Mouse (Mus musculus) bone marrow, adult 2 months (tissue): Measurements from ENCODE around the gene Lmx1b. TPM values are rescaled to one million over a fixed set of nuclear protein-coding genes. Genes with fewer than 3 reads are reported as not detected.

Experiments
- H3K27ac ChIP-seq: fragments of 200-500 bp; 2 replicates; pipeline ENCODE4 v1.5.1; 2012; ENCODE audit warnings: low read depth, mild to moderate bottlenecking, control low read depth, inconsistent platforms, low read length; ENCODE audit not compliant: control insufficient read depth, poor library complexity, insufficient read depth
- H3K4me1 ChIP-seq: fragments of 200-500 bp; 2 replicates; pipeline ENCODE4 v1.6.1; 2011; ENCODE audit warnings: low read length; ENCODE audit not compliant: control insufficient read depth, insufficient read depth
- H3K4me3 ChIP-seq: fragments of 200-500 bp; replicated peaks from 2 replicates; pipeline ENCODE3; 2011; ENCODE audit warnings: mild to moderate bottlenecking, low read depth, low read length, control low read depth; ENCODE audit not compliant: control insufficient read depth
- CTCF ChIP-seq: fragments of 200-500 bp; IDR thresholded peaks from 2 replicates; pipeline ENCODE4 v1.5.1; 2011; ENCODE audit warnings: low read length, control low read depth; ENCODE audit not compliant: control insufficient read depth, insufficient read depth
- POLR2A ChIP-seq: fragments of 200-500 bp; IDR thresholded peaks from 2 replicates; pipeline ENCODE4 v1.6.1; 2011; ENCODE audit warnings: low read depth, mild to moderate bottlenecking, control low read depth, low read length, borderline replicate concordance; ENCODE audit not compliant: control insufficient read depth
- WGBS: fragments of 180-500 bp; shearing (Covaris S2); methylation state at CpG from one replicate; pipeline ENCODE4 v1.1.7; 2018; 5-methylcytosine and 5-hydroxymethylcytosine counted together
- polyA plus RNA-seq: library from polyadenylated mRNA; stranded (reverse); fragments of >200 nt; gene quantifications from 2 replicates; pipeline ENCODE4 v1.2.4, GENCODE M21; 2011; ENCODE audit warnings: low replicate concordance; ENCODE audit not compliant: missing spikeins, insufficient read depth, insufficient read length

The Lmx1b gene
- polyA plus RNA-seq, 1 experiment, result not detected

DNA sequence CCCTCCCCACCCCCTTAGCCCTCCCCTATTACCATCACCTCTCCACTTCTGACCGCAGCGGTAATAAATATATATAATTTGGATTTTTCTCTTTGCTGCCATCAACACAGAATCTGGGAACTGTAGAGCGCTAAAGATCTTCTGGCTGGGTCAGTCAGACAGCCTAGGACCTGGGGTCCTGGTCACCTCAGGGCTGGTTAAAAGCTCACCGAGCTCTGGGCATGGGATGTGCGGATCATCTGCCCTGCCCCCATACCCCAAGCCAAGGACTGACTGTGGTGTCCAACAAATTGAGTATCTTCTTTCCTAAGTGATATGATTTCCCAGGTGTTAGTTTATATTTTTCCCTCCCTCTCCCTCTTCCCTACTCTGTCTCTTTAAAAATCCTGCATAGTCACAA, 6.4 kb downstream of the Lmx1b start:
- no peak overlapping the region for H3K4me3 ChIP-seq
- no peaks in the 10 kb centered on the region for H3K4me1 ChIP-seq
- no peak for TF ChIP-seq CTCF
- no peak for TF ChIP-seq POLR2A

DNA sequence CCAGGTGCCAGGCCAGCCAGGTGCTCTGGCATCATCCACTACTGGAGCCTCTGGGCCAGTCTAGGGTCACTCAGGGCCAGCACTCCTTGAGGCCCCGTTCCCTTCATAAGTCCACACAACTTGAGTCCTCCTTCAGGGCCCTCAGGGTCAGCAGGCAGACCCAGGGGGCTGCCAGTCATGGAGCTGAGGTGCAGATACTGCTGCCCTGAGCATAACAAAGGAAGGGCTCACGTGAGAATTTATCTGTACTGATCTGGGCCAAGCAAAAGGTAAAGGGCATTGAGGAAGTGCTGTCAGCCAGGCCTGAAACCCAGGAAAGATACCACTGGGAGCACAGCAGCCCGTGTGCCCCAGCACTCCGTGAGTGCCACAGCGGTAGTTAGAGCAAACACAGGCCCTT, 7.1 kb downstream of the Lmx1b start:
- Histone ChIP-seq H3K4me1 (no peaks in the 10 kb centered on the region), H3K4me3 (no peak overlapping the region), H3K27ac (no peak overlapping the region)
- WGBS, result 10% methylated on average over 5 of the region's 5 CpGs
- no peak for TF ChIP-seq CTCF
- TF ChIP-seq POLR2A, result no peak

More for the DNA sequence above, 6.4 kb downstream of the Lmx1b start:
- WGBS, result 15% methylated on average over 5 of the region's 5 CpGs
- no peak overlapping the region for H3K27ac ChIP-seq

DNA sequence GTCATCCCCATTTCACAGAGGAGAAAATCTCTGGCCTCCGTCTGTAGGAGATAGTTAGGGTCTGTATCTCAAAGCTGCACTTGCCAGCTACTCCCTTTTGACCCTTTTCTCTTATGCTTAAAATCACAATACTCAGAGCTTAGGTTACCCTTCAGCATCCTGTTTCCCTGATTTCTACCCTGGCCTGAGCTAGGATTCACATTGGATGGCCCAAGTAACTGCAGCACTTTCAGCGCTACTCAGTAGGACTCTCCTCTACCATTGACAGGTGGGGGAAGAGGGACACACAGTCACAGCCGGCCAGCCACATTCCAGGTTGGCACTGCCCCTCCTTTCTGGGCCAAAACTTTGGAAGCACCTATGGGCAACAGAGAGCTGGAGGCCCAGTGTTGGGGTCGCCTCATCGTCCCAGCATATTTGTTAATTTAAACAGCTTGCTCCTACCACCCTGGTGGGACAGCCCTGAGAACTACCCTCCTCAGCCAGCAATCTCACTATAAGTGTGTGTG, 7.7 kb downstream of the Lmx1b start:
- H3K4me3 ChIP-seq, result no peak overlapping the region
- H3K4me1 ChIP-seq, result no peaks in the 10 kb centered on the region
- TF ChIP-seq CTCF (no peak), POLR2A (no peak)
- WGBS, result 13% methylated on average over 5 of the region's 5 CpGs
- no peak overlapping the region for H3K27ac ChIP-seq

DNA sequence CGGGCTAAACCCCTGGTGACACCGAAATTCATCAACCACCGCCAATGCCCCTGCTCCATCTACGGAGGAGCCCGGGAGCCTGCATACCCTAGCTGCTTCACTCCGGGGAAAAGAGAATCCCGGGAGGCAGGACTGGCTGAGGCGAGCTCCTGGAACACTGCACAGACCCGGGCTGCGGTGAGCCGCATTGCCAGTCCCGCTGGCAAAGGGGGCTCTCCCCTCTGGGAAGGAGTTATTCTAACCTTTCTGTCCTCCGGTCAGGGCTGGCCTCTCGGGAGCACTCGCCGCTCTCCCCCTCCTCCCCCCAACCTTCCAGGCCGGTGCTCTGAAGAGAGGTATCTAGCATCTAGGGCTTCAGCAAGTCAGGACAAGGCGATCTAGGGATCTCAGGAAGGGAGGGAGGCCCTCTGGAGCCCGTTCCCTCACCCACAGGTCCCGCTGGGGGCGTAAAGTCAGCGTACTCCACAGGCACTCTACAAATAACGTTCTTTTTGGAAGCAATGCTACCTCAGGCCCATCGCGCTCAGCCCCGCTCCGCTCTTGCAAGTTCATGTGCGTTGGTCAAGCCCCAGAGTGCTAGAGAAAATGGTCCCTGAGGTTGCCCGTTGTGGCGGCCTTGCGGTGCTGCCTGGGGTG, 8.5 kb downstream of the Lmx1b start:
- WGBS, result 6% methylated on average over 31 of the region's 31 CpGs
- Histone ChIP-seq H3K4me1 (no peaks in the 10 kb centered on the region), H3K27ac (no peak overlapping the region), H3K4me3 (no peak overlapping the region)
- TF ChIP-seq CTCF, result no peak
- no peak for TF ChIP-seq POLR2A

DNA sequence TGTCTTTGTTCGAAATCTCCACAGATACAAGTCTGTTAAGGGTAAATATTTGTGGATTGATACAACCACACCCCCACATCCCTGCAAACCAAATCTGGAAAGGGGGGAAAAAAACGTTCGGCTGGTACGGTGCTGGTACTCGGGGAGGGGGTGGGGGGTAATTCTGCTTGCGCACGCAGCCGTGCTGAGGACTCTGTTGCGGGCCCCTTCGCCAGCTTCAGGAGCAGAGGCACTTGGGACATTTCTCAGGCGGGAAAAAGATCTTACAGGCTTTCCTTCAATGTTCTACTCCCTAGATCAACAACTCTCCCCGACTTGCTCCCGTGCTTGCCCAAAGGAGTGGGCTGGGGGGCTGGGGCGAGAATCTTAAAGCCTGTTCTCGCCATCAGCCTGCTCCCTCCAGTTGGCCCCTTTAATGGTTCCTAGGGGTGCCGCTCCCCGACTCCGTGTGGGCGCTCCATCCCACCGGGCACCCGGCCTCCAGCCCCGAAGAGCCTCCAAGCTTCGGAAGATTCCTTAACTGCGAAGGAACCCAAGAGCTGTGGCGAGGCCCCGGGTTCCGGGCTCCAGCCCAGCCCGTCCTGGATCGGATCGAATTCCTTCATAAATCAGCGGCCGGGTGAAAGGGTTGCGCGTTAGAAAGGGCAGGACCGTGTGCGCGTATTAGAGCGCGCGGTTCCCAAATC, 9.1 kb downstream of the Lmx1b start:
- Histone ChIP-seq H3K4me3 (no peak overlapping the region), H3K4me1 (no peaks in the 10 kb centered on the region), H3K27ac (no peak overlapping the region)
- WGBS, result 6% methylated on average over 40 of the region's 40 CpGs
- TF ChIP-seq POLR2A (no peak), CTCF (no peak)

DNA sequence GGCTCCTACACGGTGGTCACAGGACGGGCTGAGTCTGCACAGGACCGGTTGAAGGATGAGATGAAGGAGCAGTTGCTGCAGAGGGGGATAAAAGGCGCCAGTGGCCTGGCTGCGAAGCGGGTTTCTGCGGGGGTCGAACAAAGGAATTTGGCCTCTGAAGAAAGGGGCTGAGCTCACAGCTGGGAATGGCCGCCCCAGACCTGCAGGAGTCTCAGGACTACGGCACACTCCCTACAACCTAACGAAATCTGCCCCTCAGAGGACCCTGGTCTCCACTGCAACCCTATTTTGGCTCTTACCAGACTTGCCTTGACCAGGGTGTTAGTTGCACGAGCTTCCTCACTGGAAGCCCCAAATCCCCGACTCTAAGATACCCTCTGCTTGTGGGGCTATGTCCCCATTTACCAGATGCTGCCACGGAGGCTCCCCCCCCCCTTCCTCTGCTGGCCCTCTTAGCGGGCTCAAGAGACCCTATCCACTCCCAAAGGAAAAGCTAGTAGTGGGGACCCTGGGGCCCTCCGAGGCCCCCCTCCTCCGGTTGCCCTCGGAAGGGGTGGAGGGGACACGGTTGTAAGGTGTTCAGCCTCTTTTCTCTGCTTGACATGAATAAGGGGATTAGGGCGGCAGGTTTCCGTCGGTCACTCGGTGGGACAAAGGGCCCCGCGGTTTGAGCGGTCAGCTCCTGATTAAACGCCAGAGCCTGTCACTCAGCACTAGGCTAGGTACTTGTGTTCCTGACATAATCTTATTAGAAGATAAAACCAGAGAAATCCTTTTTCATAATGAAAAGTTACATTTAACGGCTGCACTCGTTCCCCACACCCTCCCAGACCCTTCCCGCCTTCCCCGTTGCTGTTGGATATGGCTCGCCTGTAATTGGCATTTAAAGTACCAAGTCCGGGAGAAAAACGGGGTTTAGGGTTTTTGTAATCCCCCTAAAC, 10.0 kb downstream of the Lmx1b start:
- WGBS, result 8% methylated on average over 34 of the region's 34 CpGs
- H3K4me3 ChIP-seq, result no peak overlapping the region
- no peak overlapping the region for H3K27ac ChIP-seq
- H3K4me1 ChIP-seq, result no peaks in the 10 kb centered on the region
- TF ChIP-seq POLR2A (no peak), CTCF (no peak)

DNA sequence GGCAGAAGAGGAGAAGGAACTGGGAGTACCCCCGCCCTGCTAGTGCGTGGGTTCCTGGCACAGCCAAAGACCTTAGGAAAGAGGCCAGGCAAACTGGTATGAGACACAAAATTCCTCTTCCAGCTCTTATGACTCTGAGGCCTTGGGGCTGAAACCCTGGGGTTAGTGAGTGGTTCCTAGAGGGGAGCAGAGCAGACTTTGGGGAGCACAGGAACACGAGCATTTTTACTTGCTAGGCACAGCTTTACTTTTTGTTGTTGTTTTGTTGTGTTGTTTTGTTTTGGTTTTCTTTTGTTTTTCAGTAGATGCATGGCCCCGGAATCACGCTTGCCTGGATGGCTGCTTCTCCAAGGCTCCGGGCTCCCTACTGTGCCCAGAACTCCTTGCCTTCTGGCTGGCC, 10.7 kb downstream of the Lmx1b start:
- Histone ChIP-seq H3K4me3 (no peak overlapping the region), H3K4me1 (no peaks in the 10 kb centered on the region), H3K27ac (no peak overlapping the region)
- WGBS, result 10% methylated on average over 6 of the region's 6 CpGs
- TF ChIP-seq POLR2A, result no peak
- TF ChIP-seq CTCF, result no peak

DNA sequence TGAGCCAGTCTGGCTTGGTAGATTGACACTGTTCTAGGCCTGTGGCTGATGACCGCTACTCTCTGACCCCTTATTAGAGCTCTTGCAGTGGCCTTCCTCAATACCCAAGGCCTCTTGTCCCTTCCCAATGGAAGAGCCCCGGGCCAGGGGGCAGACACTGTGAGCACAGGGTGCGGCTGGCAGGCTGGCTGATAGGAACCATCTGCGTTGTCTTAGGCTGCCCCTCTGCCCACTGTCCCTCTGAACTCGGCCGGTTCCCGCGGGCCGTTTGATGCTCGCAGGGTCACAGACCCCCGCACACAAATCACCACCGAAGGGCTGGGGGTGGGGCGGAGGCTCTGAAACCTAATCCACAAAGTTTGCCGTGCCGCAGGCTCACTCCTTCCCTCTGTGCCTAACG, 11.5 kb downstream of the Lmx1b start:
- TF ChIP-seq POLR2A, result no peak
- no peak for TF ChIP-seq CTCF
- no peak overlapping the region for H3K4me3 ChIP-seq
- H3K4me1 ChIP-seq, result no peaks in the 10 kb centered on the region
- 6% methylated on average over 16 of the region's 16 CpGs for WGBS
- no peak overlapping the region for H3K27ac ChIP-seq
